Mouse (Mus musculus) brain, adult 2 months (tissue): ENCODE measurements around the gene Gm21891.
"Not testable (repeated sequence)": the region's sequence is repeated elsewhere in the genome, so short reads cannot be mapped to it uniquely, and the experiment has no call there.

Source experiments
- DNase-seq: peaks from one replicate; pipeline ENCODE4 v3.0.0; 2011; ENCODE audit warnings: low read depth, low spot score

Gene Gm21891

GRCm38 (mm10) chrY:13133392-13133791 lies at the start of gene Gm21891:
TSS of gene Gm21891 (minus strand) at chrY:13133492.
- DNase-seq, result not testable (repeated sequence)

DNA sequence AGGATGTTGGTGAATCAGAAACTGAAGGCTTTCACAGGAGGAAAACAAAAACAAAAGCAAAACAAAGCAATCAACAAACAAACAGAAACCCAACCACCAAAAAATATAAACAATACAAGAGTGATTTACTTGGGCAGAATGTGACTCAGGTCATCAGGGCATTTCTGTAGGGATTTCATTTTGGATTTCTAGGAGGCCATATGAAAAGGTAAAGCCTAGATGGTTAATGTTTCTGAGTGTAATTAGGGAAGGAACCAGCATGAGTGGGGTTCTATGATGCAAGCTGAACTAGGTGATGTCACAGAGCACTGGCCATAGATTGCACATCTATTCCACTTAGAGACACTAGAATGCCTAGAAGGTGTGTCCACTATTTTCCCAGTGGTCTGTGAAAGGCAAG lies 28.4 kb upstream of the Gm21891 start, which contains the start of gene Gm21425:
Gm21425 (plus strand) TSS at position 301 of the 400 bp plus-strand sequence.
- DNase-seq, result not testable (repeated sequence)
